Mouse (Mus musculus) induced T-regulatory cell, adult 2 months (primary cell): ENCODE results near the gene Creg2.
"Not testable (repeated sequence)": the region's sequence is repeated elsewhere in the genome, so short reads cannot be mapped to it uniquely, and the experiment has no call there.

Experiments used
- DNase-seq: peaks from one replicate; pipeline ENCODE4 v3.0.0-alpha.2; 2012; ENCODE audit warnings: low read depth

The Creg2 gene

DNA sequence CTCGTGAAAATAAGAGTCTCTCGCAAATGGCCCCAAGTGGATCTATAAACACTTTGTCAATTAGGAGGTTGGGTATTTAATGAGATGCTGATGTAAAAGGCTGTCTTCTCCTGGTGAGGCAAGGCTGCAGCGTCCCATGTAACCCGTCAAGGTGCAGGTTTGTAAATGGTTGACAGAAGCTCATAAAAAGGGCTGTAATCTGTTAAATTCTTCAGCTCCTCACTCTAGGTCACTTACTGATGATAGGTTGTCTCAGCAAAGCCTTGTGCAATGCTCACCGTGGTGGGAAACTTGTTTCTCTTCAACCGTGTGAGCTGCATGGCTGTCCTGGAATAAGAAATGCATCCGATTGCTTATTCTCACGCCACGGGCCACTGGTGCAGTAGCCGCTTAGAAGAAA lies 57.4 kb downstream of the Creg2 start:
- DNase-seq: no peak

DNA sequence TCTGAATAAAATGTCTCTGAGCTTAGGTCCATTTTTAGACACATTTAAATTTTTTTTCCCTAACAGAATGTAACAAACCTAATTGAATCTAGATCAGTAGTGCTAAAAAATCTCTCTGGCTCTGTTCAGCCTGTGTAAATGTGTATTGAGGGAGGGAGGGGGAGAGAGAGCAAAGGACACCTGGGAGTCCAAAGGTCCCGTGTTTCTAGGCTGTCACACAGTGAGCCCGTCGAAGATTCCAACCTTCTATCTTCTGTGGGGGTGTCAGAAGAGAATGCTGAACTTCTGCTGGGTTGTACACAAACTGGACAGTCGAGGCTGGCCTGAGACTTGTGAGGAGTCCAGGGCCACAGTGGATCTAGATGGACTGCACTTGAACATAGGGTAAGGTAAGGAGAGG lies 59.2 kb downstream of the Creg2 start:
- DNase-seq: no peak

DNA sequence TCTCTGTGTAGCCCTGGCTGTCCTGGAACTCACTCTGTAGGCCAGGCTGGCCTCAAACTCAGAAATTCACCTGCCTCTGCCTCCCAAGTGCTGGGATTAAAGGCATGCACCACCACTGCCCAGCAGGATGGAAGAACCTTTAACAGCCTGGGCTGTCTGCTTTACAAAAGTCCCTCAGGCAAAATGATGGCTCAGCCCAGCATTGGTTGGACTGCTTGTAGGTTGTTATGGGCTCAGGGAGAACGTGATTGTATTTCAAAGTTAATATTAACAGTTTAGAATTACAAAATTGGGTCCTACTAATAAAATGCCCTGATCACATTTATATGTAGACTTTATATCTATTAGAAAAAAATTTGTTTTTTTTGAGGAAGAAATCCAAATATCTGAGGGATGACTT lies 59.7 kb downstream of the Creg2 start:
- DNase-seq: not testable (repeated sequence)

DNA sequence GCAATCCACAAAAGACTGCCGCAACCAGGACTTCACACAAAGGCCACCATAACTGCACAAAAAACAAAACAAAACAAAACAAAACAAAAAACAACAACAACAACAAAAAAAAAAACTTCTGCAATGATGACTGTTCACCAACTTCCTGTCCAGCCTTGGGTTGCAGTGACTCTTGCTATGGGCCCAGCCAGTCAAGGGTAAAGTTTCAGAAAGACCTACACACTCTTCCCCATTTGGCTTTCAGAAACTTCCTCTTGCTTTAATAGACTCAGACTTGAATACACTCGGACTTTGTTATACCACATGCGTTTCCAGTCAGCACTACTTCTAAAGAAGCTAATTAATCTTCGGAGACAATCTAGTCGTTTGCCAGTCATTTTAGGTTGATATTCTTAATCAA lies 61.1 kb downstream of the Creg2 start:
- DNase-seq: no peak

DNA sequence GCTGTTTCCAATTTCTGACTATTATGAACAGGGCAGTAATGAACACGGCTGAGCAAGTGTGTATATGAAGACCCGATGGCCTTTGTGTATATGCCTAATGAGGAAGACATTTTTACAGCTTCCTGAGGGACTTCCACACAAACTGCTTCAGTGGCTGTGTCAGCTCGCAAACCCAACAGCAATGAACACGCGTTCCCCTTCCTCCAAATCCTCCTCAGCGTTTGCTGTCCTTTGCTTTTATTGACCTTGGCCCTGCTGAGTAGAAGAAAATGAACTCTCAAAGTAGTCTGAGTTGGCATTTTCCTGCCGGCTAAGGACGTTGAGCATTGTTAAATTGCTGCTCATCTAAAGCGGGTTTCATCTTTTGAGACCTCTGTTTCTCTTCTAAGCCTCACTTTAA lies 65.9 kb downstream of the Creg2 start:
- DNase-seq: no peak

DNA sequence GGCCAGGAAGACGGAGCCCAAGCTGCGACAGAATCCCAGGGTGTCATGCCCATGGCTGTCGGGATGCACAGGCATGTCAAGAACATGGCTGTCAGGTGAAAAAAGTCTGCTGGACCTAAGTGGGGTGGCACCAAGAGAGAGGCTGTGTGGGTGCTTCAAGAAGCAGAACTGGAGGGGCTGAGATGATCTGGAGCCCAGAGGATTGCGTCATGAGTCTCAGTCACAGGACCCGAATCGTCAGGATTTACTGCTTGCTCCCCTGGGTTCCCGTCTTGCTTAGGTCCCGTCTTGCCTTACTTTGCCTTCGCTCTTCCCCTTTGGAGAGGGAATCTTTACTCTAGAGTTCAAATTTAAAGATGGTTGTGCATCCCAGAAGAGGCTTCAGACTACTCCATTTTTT lies 68.1 kb downstream of the Creg2 start:
- no peak for DNase-seq

DNA sequence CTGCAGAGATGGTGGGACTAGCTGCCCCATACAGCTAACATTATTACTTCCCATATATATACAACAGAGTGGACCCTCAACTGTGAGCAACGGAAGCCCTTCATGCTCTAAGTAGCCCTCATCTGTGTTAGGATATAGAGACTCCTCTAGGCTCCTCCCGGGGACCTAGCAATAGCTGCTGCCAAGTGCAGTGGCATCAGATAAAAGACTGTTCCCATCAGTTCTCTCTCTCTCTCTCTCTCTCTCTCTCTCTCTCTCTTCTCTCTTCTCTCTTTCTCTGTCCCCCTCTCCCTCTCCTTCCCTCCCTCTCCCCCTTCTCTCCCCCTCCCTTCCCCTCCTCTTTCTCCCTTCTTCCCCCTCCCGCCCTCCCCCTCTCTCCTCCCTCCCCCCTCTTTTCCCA lies 70.1 kb downstream of the Creg2 start:
- no peak for DNase-seq

DNA sequence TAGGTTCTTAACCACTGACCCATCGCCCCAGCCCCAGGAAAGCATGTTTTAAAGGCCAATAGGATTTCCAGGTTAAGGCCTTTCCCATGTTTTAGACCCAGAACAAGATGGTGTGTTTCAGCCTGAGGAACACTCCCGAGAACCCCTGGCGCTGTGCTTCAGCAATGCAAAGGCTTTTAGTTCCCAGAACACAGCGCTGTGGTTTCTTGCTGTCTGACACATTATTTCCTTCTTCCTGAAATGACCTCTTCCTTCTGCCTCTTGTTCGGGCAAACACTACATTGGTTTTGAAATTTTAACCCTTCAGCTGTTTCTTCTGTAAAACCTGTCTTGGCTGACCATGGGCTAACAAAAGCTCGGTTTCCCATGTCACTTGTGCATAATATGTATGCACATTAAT lies 72.1 kb downstream of the Creg2 start:
- peak; percentile 37 for DNase-seq

DNA sequence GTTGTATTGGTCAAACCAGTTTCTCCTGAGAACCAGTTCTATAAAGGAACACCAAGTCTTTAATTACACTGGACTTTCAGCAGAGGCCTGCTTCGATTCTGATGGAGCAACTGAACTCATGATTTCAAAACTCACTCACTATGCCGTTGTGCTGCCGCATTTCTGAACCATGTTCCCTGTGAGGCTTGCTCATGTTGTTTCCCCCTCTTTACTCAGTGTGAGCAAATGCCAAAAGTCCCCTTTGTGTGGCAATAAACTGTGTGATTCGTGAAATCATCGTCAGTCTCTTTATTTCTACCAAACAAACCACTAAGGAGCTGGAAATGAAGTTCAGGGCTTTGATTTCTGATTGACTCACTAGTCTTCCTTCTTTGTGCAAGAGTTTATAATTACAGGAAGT lies 72.8 kb downstream of the Creg2 start:
- DNase-seq: peak; percentile 62

DNA sequence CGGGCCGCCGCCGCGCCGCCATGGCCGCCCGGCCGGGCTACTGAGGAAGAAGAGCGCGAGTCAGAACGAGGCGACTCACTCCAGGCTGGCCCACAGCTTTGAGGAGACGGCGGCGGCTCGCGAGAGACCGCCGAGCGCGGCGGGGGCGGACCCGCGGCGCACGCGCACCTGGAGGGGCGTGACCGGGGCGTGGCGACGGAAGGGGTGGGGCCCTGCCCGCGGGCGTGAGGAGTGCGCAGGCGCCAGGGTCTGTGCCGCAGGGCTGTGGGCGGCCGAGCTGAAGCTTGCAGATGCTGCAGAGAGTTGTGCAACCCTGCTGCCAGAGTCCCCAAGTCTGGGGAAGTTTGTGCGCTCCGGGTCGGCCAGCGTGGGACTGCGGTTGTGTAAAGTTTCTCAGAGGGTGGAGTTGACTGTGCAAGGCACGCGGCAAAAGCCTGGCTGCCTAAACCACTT lies 74.0 kb downstream of the Creg2 start, which contains the start of gene Rnf149:
Rnf149 (minus strand) TSS at position 153 of the 453 bp plus-strand sequence.
- DNase-seq: peak; percentile 96

DNA sequence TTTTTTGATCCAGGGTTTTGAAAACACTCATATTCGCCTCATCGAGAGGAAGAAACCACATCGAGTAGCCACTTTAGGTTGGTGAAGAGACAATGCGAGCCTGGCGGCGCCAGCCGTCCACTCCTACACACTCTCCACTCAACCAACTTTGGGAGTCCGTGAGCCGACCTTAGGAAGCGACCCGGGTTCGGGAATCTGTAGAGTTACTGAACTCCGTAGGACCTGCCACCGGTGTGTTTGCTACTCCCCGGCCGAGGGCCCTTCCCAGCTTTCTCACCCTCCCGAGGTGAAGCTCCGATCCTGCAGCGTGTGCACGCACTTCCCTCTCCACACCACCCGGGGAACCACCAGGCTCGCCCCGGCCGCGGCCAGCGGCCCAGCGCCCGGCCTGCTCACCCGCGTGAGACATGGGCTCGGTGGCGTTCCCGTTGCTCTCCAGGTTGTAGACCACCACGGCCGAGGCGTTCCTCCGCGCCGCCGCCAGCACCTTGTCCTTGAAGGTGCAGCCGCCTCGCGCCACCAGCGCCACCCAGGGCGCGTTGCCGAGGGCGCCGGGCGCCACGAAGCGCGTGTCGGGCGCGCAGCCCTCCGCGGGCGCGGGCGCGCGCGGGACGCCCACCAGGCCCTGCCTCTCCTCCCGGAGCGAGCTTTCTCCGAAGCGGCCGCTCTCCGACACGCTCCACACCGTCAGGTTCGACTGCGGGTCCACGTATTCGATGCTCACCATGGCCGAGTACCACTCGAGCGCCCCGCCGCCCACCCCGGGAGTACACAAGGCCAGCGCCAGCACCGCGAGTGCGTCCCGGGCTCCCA lies 74.6 kb downstream of the Creg2 start:
- peak; percentile 72 for DNase-seq

DNA sequence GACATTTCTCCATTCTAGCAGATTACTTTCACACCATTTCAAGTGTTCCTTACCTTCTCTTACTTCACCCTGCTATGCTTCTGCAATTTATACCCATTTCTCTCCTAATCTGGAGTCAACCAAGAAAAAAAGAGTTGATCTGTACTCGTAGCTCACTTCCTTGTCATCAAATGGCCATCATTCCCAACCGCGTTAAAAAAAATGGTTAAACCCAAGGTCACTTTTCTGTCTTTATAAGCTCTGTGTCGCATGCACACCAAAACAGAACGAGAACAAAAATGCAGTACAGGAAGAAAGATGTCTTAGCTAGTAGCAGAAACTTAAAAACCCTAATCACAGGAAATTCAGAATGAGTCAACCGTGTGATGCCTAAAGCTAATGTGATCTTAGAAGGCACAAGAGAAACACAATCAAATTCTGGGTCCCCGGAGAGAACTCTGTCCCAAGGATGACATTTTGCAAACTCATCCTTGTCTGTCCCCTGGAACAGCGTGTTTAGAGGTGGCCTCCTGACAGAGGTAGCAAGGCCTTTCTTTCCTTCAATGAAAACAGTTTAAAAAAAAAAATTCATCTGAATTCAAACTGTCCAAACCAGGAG lies 75.4 kb downstream of the Creg2 start:
- DNase-seq: peak; percentile 78

DNA sequence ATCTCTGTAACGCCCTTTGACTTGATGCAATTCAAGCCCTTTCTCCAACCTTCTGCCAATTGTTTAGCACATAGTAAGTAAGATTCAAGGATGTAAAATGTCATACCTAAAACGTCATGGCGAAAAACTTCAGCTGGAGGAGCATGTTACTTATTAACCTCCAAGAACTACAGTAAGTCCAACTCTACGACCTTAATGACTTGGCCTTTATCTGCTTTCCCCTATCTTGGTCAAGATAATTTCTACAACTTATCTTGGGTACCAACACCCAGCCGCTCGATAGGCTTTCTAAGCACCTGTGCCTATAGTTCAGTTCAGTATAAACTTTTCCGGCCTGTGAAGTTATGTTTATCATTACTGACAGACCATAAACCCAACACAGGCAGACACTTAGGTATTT lies 77.4 kb downstream of the Creg2 start:
- no peak for DNase-seq

DNA sequence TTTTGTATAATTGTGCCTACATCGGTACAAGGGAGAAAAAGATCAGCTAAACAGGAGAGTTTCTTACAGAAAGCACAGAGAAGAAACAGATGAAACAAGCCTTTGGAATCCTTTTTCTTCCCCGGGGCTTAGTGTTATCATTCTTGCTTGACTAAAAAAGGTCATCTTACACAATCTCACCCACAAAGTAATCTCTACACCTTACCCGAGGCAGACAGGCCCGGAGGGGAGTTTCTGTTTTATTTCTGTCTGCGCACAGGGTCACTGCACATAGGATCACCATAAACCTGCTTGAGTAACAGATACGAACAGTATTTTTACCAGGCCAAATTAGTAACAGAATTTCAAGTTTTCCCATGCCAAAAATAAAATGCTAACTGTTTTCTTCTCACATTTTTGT lies 79.6 kb downstream of the Creg2 start:
- peak; percentile 60 for DNase-seq
